Mouse (Mus musculus) thymus, adult 2 months (tissue): ENCODE results near the gene Agbl4. TPM values are rescaled to one million over a fixed set of nuclear protein-coding genes. Genes with fewer than 3 reads are reported as not detected.

Source experiments
- DNase-seq: peaks from one replicate; pipeline ENCODE4 v3.0.0; 2021
- H3K27ac ChIP-seq: fragments of 200-500 bp; 2 replicates; pipeline ENCODE4 v1.5.1; 2012; ENCODE audit warnings: low read length, control low read depth; ENCODE audit not compliant: control insufficient read depth, insufficient read depth
- H3K27me3 ChIP-seq: fragments of 200-500 bp; 2 replicates; pipeline ENCODE4 v1.6.1; 2012; ENCODE audit warnings: mild to moderate bottlenecking, low read length, moderate library complexity, mixed read lengths; ENCODE audit not compliant: control insufficient read depth, insufficient read depth
- H3K36me3 ChIP-seq: fragments of 200-500 bp; 2 replicates; pipeline ENCODE4 v1.6.1; 2012; ENCODE audit warnings: mild to moderate bottlenecking, low read length, moderate library complexity; ENCODE audit not compliant: control insufficient read depth, insufficient read depth
- H3K4me1 ChIP-seq: fragments of 200-500 bp; replicated peaks from 2 replicates; pipeline ENCODE4 v1.6.1; 2012; ENCODE audit warnings: low read length; ENCODE audit not compliant: control insufficient read depth, insufficient read depth
- H3K4me3 ChIP-seq: fragments of 200-500 bp; 2 replicates; pipeline ENCODE4 v1.5.1; 2012; ENCODE audit warnings: mild to moderate bottlenecking, low read length, control low read depth, moderate library complexity; ENCODE audit not compliant: control insufficient read depth, insufficient read depth
- CTCF ChIP-seq: fragments of 200-500 bp; IDR thresholded peaks from 2 replicates; pipeline ENCODE4 v1.5.1; 2012; ENCODE audit warnings: mild to moderate bottlenecking, control low read depth, low read length, moderate library complexity, borderline replicate concordance; ENCODE audit not compliant: control insufficient read depth, poor library complexity, insufficient read depth; ENCODE audit errors: extremely low read depth
- POLR2A ChIP-seq: fragments of 200-500 bp; IDR thresholded peaks from 2 replicates; pipeline ENCODE4 v1.6.1; 2012; ENCODE audit warnings: mild to moderate bottlenecking, low read length, control low read depth, moderate library complexity; ENCODE audit not compliant: control insufficient read depth, poor library complexity, insufficient read depth; ENCODE audit errors: extremely low read depth
- WGBS: fragments of 180-500 bp; shearing (Covaris S2); methylation state at CpG from one replicate; pipeline ENCODE4 v1.1.7; 2018; 5-methylcytosine and 5-hydroxymethylcytosine counted together
- polyA plus RNA-seq: library from polyadenylated mRNA; depleted of rRNA; stranded (reverse); fragments of >200 nt; gene quantifications from 2 replicates; pipeline ENCODE4 v1.2.3, GENCODE M21; 2012

The Agbl4 gene
- polyA plus RNA-seq, 1 experiment = 0.07 TPM

- H3K27me3 ChIP-seq = no peaks in the 10 kb centered on the region
- DNase-seq = no peak
- no peak overlapping the region for H3K27ac ChIP-seq
- no peak overlapping the region for H3K4me3 ChIP-seq
- WGBS = 93% methylated on average over 2 of the region's 2 CpGs
- H3K36me3 ChIP-seq = no peaks in the 10 kb centered on the region
- H3K4me1 ChIP-seq = no peaks in the 10 kb centered on the region
- TF ChIP-seq POLR2A (no peak), CTCF (no peak)
Observed at GRCm38 (mm10) chr4:111520006-111520405, 1122.5 kb downstream of the Agbl4 start.

- Histone ChIP-seq H3K36me3 (no peaks in the 10 kb centered on the region), H3K4me3 (no peak overlapping the region), H3K27ac (no peak overlapping the region), H3K27me3 (no peaks in the 10 kb centered on the region), H3K4me1 (no peaks in the 10 kb centered on the region)
- TF ChIP-seq CTCF (no peak), POLR2A (no peak)
- 68% methylated on average over 2 of the region's 2 CpGs for WGBS
- no peak for DNase-seq
Observed at GRCm38 (mm10) chr4:111522974-111523373, 1125.5 kb downstream of the Agbl4 start.

- no peak overlapping the region for H3K27ac ChIP-seq
- no peaks in the 10 kb centered on the region for H3K27me3 ChIP-seq
- H3K4me3 ChIP-seq = no peak overlapping the region
- TF ChIP-seq POLR2A (no peak), CTCF (no peak)
- no peaks in the 10 kb centered on the region for H3K36me3 ChIP-seq
- WGBS = 93% methylated on average over 6 of the region's 6 CpGs
- no peaks in the 10 kb centered on the region for H3K4me1 ChIP-seq
- DNase-seq = no peak
Observed at GRCm38 (mm10) chr4:111528961-111529360, 1131.5 kb downstream of the Agbl4 start.

GRCm38 (mm10) chr4:111529996-111530395 lies 1132.5 kb downstream of the Agbl4 start:
- WGBS = 76% methylated on average over 4 of the region's 4 CpGs
- H3K27ac ChIP-seq = no peak overlapping the region
- DNase-seq = no peak
- H3K4me3 ChIP-seq = no peak overlapping the region
- H3K4me1 ChIP-seq = no peaks in the 10 kb centered on the region
- no peaks in the 10 kb centered on the region for H3K36me3 ChIP-seq
- no peaks in the 10 kb centered on the region for H3K27me3 ChIP-seq
- no peak for TF ChIP-seq CTCF
- no peak for TF ChIP-seq POLR2A

DNA sequence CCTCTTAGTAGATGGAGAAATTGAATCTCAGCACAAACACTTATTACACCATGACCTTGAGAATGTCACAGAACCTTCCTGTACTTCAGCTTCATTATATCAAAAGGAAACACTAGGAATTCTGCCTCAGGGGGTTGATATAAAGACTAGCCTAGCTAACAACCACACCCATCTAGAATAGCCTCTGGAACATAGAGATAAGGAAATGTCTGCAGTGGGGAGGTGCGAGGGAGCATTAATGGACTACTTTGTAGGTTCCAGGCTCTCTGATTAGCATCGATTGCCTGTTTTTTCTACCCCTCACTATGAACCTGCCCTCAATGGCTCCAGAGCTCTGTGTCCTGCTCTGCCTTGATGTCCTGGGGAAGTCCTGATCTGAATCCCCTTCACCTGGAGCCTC lies 1133.1 kb downstream of the Agbl4 start:
- no peaks in the 10 kb centered on the region for H3K36me3 ChIP-seq
- H3K4me1 ChIP-seq = no peaks in the 10 kb centered on the region
- no peak for DNase-seq
- TF ChIP-seq POLR2A (no peak), CTCF (no peak)
- H3K27me3 ChIP-seq = no peaks in the 10 kb centered on the region
- no peak overlapping the region for H3K4me3 ChIP-seq
- WGBS = 60% methylated on average over 2 of the region's 2 CpGs
- H3K27ac ChIP-seq = no peak overlapping the region

GRCm38 (mm10) chr4:111544684-111545083 lies 1147.2 kb downstream of the Agbl4 start:
- whole genome bisulfite sequencing = 80% methylated on average over 2 of the region's 2 CpGs
- H3K4me3 ChIP-seq = no peak overlapping the region

GRCm38 (mm10) chr4:111546009-111546408 lies 1148.5 kb downstream of the Agbl4 start:
- Histone ChIP-seq H3K4me1 (no peaks in the 10 kb centered on the region), H3K27ac (no peak overlapping the region), H3K36me3 (no peaks in the 10 kb centered on the region), H3K27me3 (no peaks in the 10 kb centered on the region), H3K4me3 (no peak overlapping the region)
- 86% methylated on average over 7 of the region's 7 CpGs for WGBS
- TF ChIP-seq POLR2A (no peak), CTCF (no peak)
- no peak for DNase-seq

More at GRCm38 (mm10) chr4:111544684-111545083, 1147.2 kb downstream of the Agbl4 start:
- H3K27me3 ChIP-seq = no peaks in the 10 kb centered on the region
- DNase-seq = no peak
- no peak for TF ChIP-seq CTCF
- TF ChIP-seq POLR2A = no peak
- H3K36me3 ChIP-seq = no peaks in the 10 kb centered on the region
- no peaks in the 10 kb centered on the region for H3K4me1 ChIP-seq
- no peak overlapping the region for H3K27ac ChIP-seq
